Mouse (Mus musculus) embryonic facial prominence, embryonic 13.5 days (tissue): ENCODE data around the gene Prpf3. TPM values are rescaled to one million over a fixed set of nuclear protein-coding genes. Genes with fewer than 3 reads are reported as not detected.

ENCODE experiments used
- ATAC-seq: fragments of 200-750 bp; cut with Nextera tagmentation; 2 replicates; pipeline ENCODE4 v1.8.0; 2017; ENCODE audit warnings: low read depth; ENCODE audit not compliant: insufficient number of reproducible peaks, insufficient read depth, low FRiP score, low TSS enrichment
- H3K27ac ChIP-seq: fragments of 300-500 bp; sonication (generic); 2 replicates; pipeline ENCODE4 v1.5.1; 2015; ENCODE audit warnings: moderate library complexity, mild to moderate bottlenecking, inconsistent platforms
- H3K27me3 ChIP-seq: fragments of 300-500 bp; sonication (generic); 2 replicates; pipeline ENCODE4 v1.6.1; 2015; ENCODE audit warnings: mild to moderate bottlenecking, inconsistent platforms
- H3K36me3 ChIP-seq: fragments of 300-500 bp; sonication (generic); 2 replicates; pipeline ENCODE4 v1.6.1; 2015; ENCODE audit warnings: mild to moderate bottlenecking, inconsistent platforms
- H3K4me1 ChIP-seq: fragments of 300-500 bp; sonication (generic); 2 replicates; pipeline ENCODE4 v1.6.1; 2015; ENCODE audit warnings: inconsistent platforms
- H3K4me2 ChIP-seq: fragments of 300-500 bp; sonication (generic); 2 replicates; pipeline ENCODE4 v1.6.1; 2015; ENCODE audit warnings: moderate library complexity, mild to moderate bottlenecking, inconsistent platforms
- H3K4me3 ChIP-seq: fragments of 300-500 bp; sonication (generic); 2 replicates; pipeline ENCODE4 v1.5.1; 2015; ENCODE audit warnings: mild to moderate bottlenecking, inconsistent platforms
- H3K9ac ChIP-seq: fragments of 300-500 bp; sonication (generic); 2 replicates; pipeline ENCODE4 v1.6.1; 2015; ENCODE audit warnings: mild to moderate bottlenecking, inconsistent platforms
- H3K9me3 ChIP-seq: fragments of 300-500 bp; sonication (generic); 2 replicates; pipeline ENCODE4 v1.6.1; 2016; ENCODE audit warnings: inconsistent platforms
- WGBS: fragments of 180-500 bp; shearing (Covaris S2); methylation state at CpG from one replicate; pipeline ENCODE4 v1.1.7; 2015; ENCODE audit warnings: mixed read lengths; 5-methylcytosine and 5-hydroxymethylcytosine counted together
- polyA plus RNA-seq: library from polyadenylated mRNA; unstranded; fragments of >200 nt; fragmentation: Nextera tagmentation; extraction: Ambion mirVana; gene quantifications from 2 replicates; pipeline ENCODE4 v1.2.1, GENCODE M21; 2015

Prpf3 gene
- polyA plus RNA-seq, 1 experiment from 2014 or later: 52.6 TPM

DNA sequence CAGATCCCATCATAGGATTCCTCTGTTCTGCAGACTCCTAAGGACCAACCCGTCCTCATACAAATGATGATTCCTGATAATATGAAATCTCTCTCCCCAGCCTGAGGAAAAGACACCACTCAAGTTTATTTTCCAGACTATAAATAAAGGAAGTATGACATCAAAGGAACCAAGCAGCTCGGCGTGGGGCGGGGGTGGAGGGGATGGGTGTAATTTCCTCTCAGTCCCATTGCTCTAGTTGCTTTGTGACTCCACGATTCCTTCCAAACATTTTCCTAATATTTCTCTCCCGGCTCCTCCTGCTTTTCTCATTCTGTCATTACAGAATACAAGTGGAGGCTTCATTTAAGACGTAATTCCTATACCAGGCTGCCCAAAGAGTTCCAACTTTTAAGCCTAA lies 37.4 kb upstream of the Prpf3 start:
- H3K4me1 ChIP-seq: peaks cover 31% of the 10 kb centered on the region
- ATAC-seq: no peak
- H3K9ac ChIP-seq: peak overlapping the region; percentile 61
- no peaks in the 10 kb centered on the region for H3K27me3 ChIP-seq
- H3K9me3 ChIP-seq: no peaks in the 10 kb centered on the region
- peak overlapping the region; percentile 61 for H3K4me2 ChIP-seq
- H3K4me3 ChIP-seq: peak overlapping the region; percentile 74
- WGBS: 22% methylated on average over 7 of the region's 7 CpGs
- peak overlapping the region; percentile 85 for H3K27ac ChIP-seq
- H3K36me3 ChIP-seq: peaks cover 4% of the 10 kb centered on the region; the same call in 1 of the 2 replicates

DNA sequence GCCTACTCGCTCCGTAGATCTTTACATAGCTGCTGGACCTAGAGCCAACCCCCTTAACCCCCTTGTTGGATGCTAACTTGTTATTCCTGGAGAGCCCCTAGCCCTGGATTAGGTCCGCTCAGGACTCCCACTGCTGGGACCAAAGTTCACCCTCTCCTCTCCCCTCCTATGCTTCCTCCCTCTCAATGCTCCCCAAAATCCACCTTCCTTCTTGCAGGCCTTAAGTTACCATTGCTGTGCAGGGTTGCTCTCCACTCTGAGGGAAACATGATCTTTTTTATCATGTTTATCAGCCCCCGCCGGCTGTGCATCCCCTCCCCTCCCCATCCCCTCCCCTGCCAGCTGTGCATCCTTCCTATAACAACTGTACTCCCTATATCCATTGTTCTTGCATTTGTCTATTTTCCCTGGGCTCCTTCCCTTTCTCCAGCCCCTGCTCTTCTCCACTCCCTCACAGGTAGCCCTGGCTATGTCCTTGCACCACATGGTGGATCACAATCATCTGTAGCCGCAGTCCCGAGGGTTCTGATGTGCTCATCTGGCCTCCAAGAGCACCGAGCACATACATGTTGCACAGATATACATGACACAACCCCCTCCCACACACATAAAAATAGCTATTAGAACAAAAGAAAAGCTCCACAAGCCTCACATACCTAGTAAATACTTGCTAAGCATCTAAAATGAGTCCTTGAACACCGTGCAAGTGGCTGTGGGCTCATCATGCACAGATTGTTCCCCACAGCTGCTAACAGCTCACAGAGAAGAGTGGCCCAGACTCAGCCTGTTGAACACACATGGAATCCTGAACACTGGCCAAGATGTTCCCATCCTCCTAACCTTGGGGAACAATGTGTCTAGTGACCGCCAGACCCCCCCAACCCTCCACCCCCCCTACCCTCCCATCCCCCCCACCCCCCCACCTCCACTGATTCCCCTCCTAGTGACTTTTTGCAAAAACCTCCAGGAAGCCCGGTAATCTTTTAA lies 36.7 kb upstream of the Prpf3 start:
- peak overlapping the region; percentile 58; the same call in 1 of the 2 replicates for H3K9ac ChIP-seq
- peak overlapping the region; percentile 61 for H3K4me2 ChIP-seq
- peak overlapping the region; percentile 81 for H3K27ac ChIP-seq
- no peaks in the 10 kb centered on the region for H3K9me3 ChIP-seq
- 34% methylated on average over 11 of the region's 11 CpGs for WGBS
- H3K4me1 ChIP-seq: peaks cover 31% of the 10 kb centered on the region
- no peaks in the 10 kb centered on the region for H3K36me3 ChIP-seq
- no peaks in the 10 kb centered on the region for H3K27me3 ChIP-seq
- ATAC-seq: no peak
- H3K4me3 ChIP-seq: peak overlapping the region; percentile 19

DNA sequence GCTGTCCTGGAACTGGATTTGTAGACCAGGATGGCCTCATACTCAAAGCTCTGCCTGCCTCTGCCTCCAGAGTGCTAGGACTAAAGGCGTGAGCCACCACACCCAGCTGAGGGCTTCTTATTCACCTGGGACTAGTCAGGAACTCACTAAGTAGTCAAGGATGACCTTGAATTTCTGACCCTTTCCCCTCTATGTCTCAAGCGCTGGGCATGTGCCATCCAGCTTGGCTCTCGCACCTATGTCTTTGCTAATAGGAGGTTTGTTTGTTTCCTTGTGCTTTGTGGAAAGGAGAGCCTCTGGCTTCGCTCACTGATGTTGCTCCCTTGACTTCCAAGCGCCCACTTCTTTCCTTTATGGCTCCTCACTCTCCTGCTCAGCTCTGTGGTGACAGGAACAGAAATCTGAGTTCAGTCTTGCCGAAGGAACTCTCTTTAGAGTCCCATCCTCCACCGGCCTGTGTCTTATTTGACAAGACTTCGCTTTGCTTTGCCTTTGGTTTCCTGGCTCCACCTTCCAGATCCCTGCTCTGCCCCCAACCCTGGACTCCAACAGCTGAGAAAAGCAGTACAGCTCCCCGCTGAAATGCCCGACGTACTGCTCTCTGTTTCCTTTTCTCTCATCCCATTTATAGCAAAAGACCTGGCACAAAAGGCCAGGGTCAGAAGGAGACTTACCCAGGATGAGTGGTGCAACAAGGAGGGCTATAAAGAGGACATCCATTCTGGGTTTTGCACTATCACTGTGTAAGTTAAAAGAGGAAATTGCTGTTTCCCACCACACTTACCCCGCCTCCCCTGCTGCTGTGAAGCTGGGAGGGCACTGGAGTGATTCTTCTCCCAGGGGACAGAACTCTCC lies 35.8 kb upstream of the Prpf3 start, which contains the start of gene BC028528:
TSS of gene BC028528 (minus strand) at position 795 of the 855 bp plus-strand sequence.
- H3K4me3 ChIP-seq: peak within 1 kb of the TSS; percentile 19
- H3K36me3 ChIP-seq: no peaks in the 10 kb centered on the region
- 26% methylated on average over 12 of the region's 12 CpGs for WGBS
- peak within 1 kb of the TSS; percentile 58 for H3K9ac ChIP-seq
- H3K9me3 ChIP-seq: no peaks in the 10 kb centered on the region
- H3K27me3 ChIP-seq: no peaks in the 10 kb centered on the region
- peaks cover 31% of the 10 kb centered on the region for H3K4me1 ChIP-seq
- peak within 1 kb of the TSS; percentile 81 for H3K27ac ChIP-seq
- no peak for ATAC-seq
- H3K4me2 ChIP-seq: peak within 1 kb of the TSS; percentile 44

DNA sequence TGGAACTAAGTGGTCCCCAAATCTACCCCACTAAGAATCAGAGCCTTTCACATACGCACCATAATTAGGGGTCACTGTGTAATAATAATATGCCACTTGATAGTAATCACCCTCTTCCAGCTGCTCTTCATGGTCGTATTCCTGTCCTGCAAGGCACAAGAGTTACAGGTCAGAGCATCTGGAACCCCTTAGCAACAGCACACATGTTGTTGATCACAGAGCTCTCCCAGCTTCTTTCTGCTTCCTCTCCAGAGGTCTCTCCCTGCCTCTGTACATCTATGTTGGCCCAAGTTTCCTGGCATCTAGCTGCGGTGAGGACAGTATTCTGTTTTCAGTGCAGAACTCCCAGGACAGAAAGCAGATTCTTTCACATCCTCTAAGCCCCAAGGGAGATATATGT lies 34.0 kb upstream of the Prpf3 start:
- ATAC-seq: no peak
- WGBS: 20% methylated on average over 3 of the region's 3 CpGs

DNA sequence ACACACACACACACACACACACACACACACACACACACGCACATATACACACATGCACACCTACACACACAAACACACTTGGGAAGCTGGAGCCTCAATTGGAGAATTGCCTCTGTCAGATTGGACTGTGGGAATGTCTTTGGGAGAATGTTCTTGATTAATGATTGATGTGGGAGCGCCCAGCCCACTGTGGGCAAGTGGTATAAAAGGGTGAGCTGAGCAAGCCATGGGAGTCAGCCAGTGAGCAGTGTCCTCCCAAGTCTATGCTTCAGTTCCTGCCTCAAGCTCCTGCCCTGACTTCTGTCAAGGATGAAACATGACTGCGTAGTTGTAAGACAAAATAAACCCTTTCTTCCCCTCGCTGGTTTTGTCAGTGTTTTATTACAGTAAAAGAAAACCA lies 31.9 kb upstream of the Prpf3 start:
- Histone ChIP-seq H3K36me3 (no peaks in the 10 kb centered on the region), H3K27ac (no peak overlapping the region), H3K4me2 (no peak overlapping the region), H3K4me1 (peaks cover 22% of the 10 kb centered on the region), H3K27me3 (no peaks in the 10 kb centered on the region), H3K9ac (no peak overlapping the region), H3K4me3 (no peak overlapping the region), H3K9me3 (no peaks in the 10 kb centered on the region)
- no peak for ATAC-seq
- WGBS: 79% methylated on average over 4 of the region's 4 CpGs

More for the DNA sequence above, 34.0 kb upstream of the Prpf3 start:
- H3K36me3 ChIP-seq: no peaks in the 10 kb centered on the region
- H3K4me2 ChIP-seq: no peak overlapping the region
- H3K27me3 ChIP-seq: no peaks in the 10 kb centered on the region
- no peak overlapping the region for H3K4me3 ChIP-seq
- H3K9me3 ChIP-seq: no peaks in the 10 kb centered on the region
- peaks cover 26% of the 10 kb centered on the region for H3K4me1 ChIP-seq
- H3K9ac ChIP-seq: no peak overlapping the region
- no peak overlapping the region; the same call in 1 of the 2 replicates for H3K27ac ChIP-seq

DNA sequence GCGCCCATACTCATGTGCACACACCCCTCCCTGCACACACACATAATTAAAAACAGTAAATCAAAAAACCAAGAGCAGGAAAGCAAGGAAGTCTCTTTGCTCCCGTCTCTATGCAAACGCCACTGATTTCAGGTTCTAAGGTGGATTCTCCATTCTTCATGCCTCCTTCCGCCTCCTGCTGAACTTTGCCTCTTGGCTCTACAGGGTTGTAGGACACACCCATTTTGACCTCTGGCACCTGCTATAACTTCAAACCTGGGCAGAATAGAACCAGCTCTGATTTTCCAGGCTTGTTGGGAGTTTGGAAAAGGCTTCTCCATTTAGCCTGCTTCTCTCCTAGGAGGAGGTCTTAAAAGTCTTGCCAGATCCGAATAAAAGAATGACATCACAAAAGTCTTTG lies 28.7 kb upstream of the Prpf3 start:
- H3K9me3 ChIP-seq: no peaks in the 10 kb centered on the region
- no peak overlapping the region; the same call in 1 of the 2 replicates for H3K4me3 ChIP-seq
- WGBS: 58% methylated on average over 5 of the region's 5 CpGs
- H3K27ac ChIP-seq: no peak overlapping the region
- no peak for ATAC-seq
- no peak overlapping the region for H3K9ac ChIP-seq
- H3K4me2 ChIP-seq: no peak overlapping the region
- H3K36me3 ChIP-seq: no peaks in the 10 kb centered on the region
- H3K27me3 ChIP-seq: no peaks in the 10 kb centered on the region
- H3K4me1 ChIP-seq: peaks cover 15% of the 10 kb centered on the region

DNA sequence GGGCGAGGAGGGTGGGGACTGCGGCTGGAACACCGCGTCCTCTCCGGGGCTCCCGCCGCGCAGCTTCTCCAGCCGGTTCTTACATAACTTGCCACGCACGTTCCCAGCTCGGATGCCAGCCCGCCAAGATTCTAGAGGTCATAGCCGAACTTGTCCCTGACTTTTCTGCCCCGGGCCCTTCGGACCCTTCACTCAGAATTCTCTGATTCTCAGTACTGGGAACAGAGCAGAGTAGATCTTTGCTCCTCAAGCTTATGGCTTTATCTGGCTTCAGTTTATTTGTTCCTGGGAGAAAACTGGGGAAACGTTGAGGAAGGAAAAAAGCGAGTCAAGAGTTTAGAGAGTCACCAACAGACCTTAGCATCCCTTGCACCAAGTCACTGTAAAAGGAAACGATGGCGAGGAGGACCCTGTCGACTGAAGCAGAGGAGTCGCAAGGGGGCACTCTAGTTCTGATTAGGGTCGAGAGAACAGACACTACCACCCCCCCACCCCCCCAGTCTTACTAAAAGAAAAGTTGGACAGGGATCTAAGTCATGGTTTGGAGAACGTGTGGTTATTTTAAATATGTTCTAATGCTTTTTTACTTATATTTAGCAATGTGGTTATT lies 27.2 kb upstream of the Prpf3 start:
- H3K27me3 ChIP-seq: no peaks in the 10 kb centered on the region
- H3K4me1 ChIP-seq: peaks cover 15% of the 10 kb centered on the region
- no peaks in the 10 kb centered on the region for H3K9me3 ChIP-seq
- peak overlapping the region; percentile 64 for H3K9ac ChIP-seq
- H3K4me3 ChIP-seq: peak overlapping the region; percentile 55
- WGBS: 2% methylated on average over 24 of the region's 24 CpGs
- ATAC-seq: no peak
- peak overlapping the region; percentile 99 for H3K4me2 ChIP-seq
- H3K36me3 ChIP-seq: no peaks in the 10 kb centered on the region
- H3K27ac ChIP-seq: 0 out of 2 replicates have a peak overlapping the region, but pooled peaks have one; percentile 16

DNA sequence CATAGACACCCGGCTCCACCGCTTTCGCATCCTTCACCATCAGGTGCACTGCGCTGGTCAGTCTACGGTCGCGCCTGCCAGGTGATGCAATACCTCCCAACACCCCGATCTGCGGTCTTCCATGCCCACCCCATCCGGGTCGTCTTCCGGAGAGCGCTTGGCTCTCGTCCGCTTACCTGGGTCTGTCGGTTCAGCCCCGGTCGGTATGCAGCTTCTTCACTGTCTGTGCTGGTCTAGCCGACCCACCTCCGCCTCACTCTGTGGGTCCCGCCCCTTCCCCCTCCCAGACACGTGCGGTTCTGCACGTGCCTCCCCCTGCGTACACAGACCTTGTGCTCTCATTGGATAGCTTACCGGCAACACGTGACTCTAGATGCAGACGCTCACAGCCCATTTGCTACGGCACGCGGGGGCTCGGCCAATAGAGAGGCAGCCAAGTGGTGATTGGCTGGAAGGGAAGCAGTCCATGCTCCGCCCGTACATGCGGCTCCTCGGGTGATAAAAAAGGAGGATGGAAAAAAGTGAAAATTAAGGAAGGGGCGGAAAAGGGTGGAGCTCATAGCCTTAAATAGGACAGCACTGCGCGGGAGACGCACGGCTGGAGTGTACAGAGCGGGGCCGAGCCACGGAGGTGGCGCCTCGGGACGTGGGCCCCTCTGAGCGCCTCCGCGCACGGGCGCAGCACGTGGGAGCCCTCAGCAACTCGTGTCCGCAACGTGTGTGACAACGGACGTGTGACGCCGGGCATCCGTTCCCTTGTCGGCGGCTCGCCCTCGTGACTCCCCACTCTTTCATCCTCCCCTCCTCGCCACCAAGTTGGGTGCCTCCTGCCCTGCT lies 26.5 kb upstream of the Prpf3 start, which contains the start of gene Ciart:
TSS of gene Ciart (minus strand) at position 273 of the 837 bp plus-strand sequence.
- Histone ChIP-seq H3K27ac (peak within 1 kb of the TSS; percentile 16; the same call in 1 of the 2 replicates), H3K4me1 (peaks cover 15% of the 10 kb centered on the region), H3K4me3 (peak within 1 kb of the TSS; percentile 55), H3K4me2 (peak within 1 kb of the TSS; percentile 99), H3K9me3 (no peaks in the 10 kb centered on the region), H3K27me3 (no peaks in the 10 kb centered on the region), H3K36me3 (no peaks in the 10 kb centered on the region), H3K9ac (peak within 1 kb of the TSS; percentile 71)
- ATAC-seq: peak; percentile 98
- WGBS: under 1% methylated on average over 66 of the region's 66 CpGs

DNA sequence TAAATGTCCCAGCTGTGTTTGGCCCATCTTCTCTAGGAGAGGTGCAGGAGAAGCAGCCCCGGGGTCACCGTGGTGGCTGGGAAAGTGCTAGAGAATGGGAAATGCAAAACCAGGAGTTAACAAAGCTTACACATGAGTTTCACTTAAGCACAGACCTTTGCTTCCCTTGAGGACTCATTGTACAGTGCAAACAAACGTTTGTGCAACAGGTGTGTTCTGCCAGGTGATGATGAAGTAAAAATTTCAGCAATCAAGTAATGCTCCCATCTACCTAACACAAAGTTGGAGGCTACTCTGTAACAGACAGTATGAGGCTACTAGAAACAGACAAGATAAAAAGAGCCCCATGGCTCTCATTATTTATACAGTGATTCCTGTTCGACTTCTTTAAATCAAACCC lies 23.4 kb upstream of the Prpf3 start:
- no peaks in the 10 kb centered on the region for H3K36me3 ChIP-seq
- H3K4me1 ChIP-seq: peaks cover 15% of the 10 kb centered on the region
- WGBS: 85% methylated on average over 4 of the region's 4 CpGs
- no peak overlapping the region for H3K27ac ChIP-seq
- no peak for ATAC-seq
- no peaks in the 10 kb centered on the region for H3K27me3 ChIP-seq
- no peak overlapping the region for H3K9ac ChIP-seq
- H3K4me2 ChIP-seq: no peak overlapping the region
- no peak overlapping the region for H3K4me3 ChIP-seq
- no peaks in the 10 kb centered on the region for H3K9me3 ChIP-seq

DNA sequence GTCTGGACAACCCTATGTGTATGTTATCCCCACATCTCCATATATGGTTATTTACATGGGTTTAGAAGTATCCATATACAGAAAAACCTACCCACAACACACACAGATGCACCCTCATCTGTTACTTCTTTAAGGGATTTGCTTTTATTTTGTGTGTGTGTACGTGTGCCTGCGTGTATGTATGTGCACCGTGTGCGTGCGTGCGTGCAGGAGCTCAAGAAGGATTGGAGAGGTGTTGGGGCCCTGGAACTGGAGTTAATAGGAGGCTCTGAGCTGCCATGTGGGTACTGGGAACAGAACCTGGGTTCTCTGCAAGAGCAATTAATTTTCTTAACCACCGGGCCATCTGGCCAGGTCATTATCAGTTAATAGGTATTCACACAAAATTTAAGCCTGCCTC lies 16.4 kb upstream of the Prpf3 start:
- Histone ChIP-seq H3K9ac (peak overlapping the region; percentile 87), H3K27ac (no peak overlapping the region), H3K36me3 (peaks cover 20% of the 10 kb centered on the region), H3K4me2 (peak overlapping the region; percentile 75), H3K9me3 (no peaks in the 10 kb centered on the region), H3K4me1 (peaks cover 16% of the 10 kb centered on the region), H3K27me3 (no peaks in the 10 kb centered on the region), H3K4me3 (peak overlapping the region; percentile 72)
- 74% methylated on average over 7 of the region's 7 CpGs for WGBS
- ATAC-seq: no peak
